Mouse (Mus musculus) heart, postnatal 0 days (tissue): ENCODE results near the gene Tpcn2. TPM values are rescaled to one million over a fixed set of nuclear protein-coding genes. Genes with fewer than 3 reads are reported as not detected.

ENCODE experiments used
- ATAC-seq: fragments of 200-750 bp; cut with Nextera tagmentation; 2 replicates; pipeline ENCODE4 v1.8.0; 2017; ENCODE audit warnings: low read depth, moderate number of reproducible peaks, moderate library complexity; ENCODE audit not compliant: insufficient read depth
- DNase-seq: peaks from one replicate; pipeline ENCODE4 v3.0.0-alpha.2; 2016; ENCODE audit warnings: low spot score
- H3K27ac ChIP-seq: fragments of 300-500 bp; sonication (generic); 2 replicates; pipeline ENCODE4 v1.5.1; 2014; ENCODE audit warnings: low read depth, mild to moderate bottlenecking
- H3K27me3 ChIP-seq: fragments of 300-500 bp; sonication (generic); 2 replicates; pipeline ENCODE4 v1.6.1; 2014; ENCODE audit warnings: low read length, mixed read lengths; ENCODE audit not compliant: control insufficient read depth, insufficient read depth
- H3K36me3 ChIP-seq: fragments of 300-500 bp; sonication (generic); replicated peaks from 2 replicates; pipeline ENCODE4 v1.6.1; 2014; ENCODE audit warnings: low read length, mixed read lengths; ENCODE audit not compliant: control insufficient read depth, insufficient read depth
- H3K4me1 ChIP-seq: fragments of 300-500 bp; sonication (generic); 2 replicates; pipeline ENCODE4 v1.6.1; 2014; ENCODE audit warnings: antibody characterized with exemption; ENCODE audit not compliant: control insufficient read depth, insufficient read depth
- H3K4me2 ChIP-seq: fragments of 300-500 bp; sonication (generic); 2 replicates; pipeline ENCODE4 v1.6.1; 2014; ENCODE audit warnings: low read depth, mild to moderate bottlenecking, low read length, moderate library complexity
- H3K4me3 ChIP-seq: fragments of 300-500 bp; sonication (generic); 2 replicates; pipeline ENCODE4 v1.5.1; 2014; ENCODE audit warnings: low read depth, low read length
- H3K9ac ChIP-seq: fragments of 300-500 bp; sonication (generic); replicated peaks from 2 replicates; pipeline ENCODE4 v1.6.1; 2014; ENCODE audit warnings: low read depth, low read length, mixed read lengths
- H3K9me3 ChIP-seq: fragments of 300-500 bp; sonication (generic); replicated peaks from 2 replicates; pipeline ENCODE4 v1.6.1; 2016; ENCODE audit warnings: low read length; ENCODE audit not compliant: control insufficient read depth
- CTCF ChIP-seq: IDR thresholded peaks from 2 replicates; pipeline ENCODE4 v1.5.1; 2016; ENCODE audit warnings: antibody characterized with exemption, control low read depth, low read depth
- EP300 ChIP-seq: IDR thresholded peaks from 2 replicates; pipeline ENCODE4 v1.6.1; 2016; ENCODE audit warnings: antibody characterized with exemption, low read depth
- WGBS: fragments of 180-500 bp; shearing (Covaris S2); extraction: QIAGEN DNeasy Blood & Tissue Kit; methylation state at CpG from one replicate; pipeline ENCODE4 v1.1.7; 2014; 5-methylcytosine and 5-hydroxymethylcytosine counted together
- polyA plus RNA-seq: library from polyadenylated mRNA; unstranded; fragments of >200 nt; fragmentation: Nextera tagmentation; extraction: Ambion mirVana; gene quantifications from 2 replicates; pipeline ENCODE4 v1.2.1, GENCODE M21; 2015
- total RNA-seq: library from RNA; depleted of rRNA; stranded (reverse); fragments of >200 nt; gene quantifications from 2 replicates; pipeline ENCODE4 v1.2.3, GENCODE M21; 2014; ENCODE audit warnings: low replicate concordance

Gene Tpcn2
- total and polyA plus RNA-seq, 2 experiments from 2014 or later, result 2.7 to 6.1 TPM

- 0 out of 2 replicates have a peak, but pooled peaks cover 6% of the 10 kb centered on the region for H3K9me3 ChIP-seq
- H3K4me1 ChIP-seq, result no peaks in the 10 kb centered on the region
- H3K36me3 ChIP-seq, result no peaks in the 10 kb centered on the region
- peak; percentile 10 for DNase-seq
- H3K27me3 ChIP-seq, result no peaks in the 10 kb centered on the region
- TF ChIP-seq CTCF (peak; percentile 20), EP300 (no peak)
- no peak overlapping the region for H3K9ac ChIP-seq
- no peak for ATAC-seq
- no peak overlapping the region for H3K4me2 ChIP-seq
- no peak overlapping the region for H3K27ac ChIP-seq
- H3K4me3 ChIP-seq, result no peak overlapping the region
These were observed 137.4 kb downstream of the Tpcn2 start for GRCm38 (mm10) chr7:145146252-145146930.

DNA sequence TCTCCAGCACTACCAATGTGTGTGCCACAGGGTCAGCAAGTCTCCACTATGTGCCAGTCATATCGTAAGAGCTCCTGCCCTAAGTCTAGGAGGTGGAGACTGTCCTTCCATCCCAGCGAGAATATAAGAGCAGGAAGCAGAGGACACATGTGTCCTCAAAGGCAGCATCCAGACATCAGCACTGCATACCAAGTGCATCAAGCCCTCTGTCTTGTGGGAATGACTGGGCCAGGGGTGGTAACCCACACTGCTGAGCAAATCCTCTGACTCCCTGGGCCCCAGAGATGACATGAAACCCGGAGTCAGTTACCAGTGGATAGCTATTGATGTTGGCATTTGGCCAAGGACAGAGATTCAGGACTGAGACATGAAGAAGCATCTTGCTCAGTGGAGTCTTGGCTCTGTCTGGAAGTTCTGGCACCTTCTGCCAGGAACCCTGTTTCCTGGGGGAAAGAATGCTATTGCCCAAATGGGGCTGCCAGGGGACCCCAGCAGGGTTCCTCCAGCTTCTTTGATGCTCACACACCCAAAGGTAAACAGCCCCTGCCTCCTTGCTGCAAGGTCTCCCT is 140.2 kb downstream of the Tpcn2 start:
- peaks cover 10% of the 10 kb centered on the region; the same call in 1 of the 2 replicates for H3K9me3 ChIP-seq
- no peak overlapping the region for H3K4me2 ChIP-seq
- no peak overlapping the region for H3K9ac ChIP-seq
- no peaks in the 10 kb centered on the region for H3K27me3 ChIP-seq
- DNase-seq (no peak), ATAC-seq (no peak)
- no peaks in the 10 kb centered on the region for H3K36me3 ChIP-seq
- WGBS, result 50% methylated on average over 3 of the region's 3 CpGs
- no peak overlapping the region for H3K27ac ChIP-seq
- TF ChIP-seq CTCF (no peak), EP300 (no peak)
- no peak overlapping the region for H3K4me3 ChIP-seq
- no peaks in the 10 kb centered on the region for H3K4me1 ChIP-seq

DNA sequence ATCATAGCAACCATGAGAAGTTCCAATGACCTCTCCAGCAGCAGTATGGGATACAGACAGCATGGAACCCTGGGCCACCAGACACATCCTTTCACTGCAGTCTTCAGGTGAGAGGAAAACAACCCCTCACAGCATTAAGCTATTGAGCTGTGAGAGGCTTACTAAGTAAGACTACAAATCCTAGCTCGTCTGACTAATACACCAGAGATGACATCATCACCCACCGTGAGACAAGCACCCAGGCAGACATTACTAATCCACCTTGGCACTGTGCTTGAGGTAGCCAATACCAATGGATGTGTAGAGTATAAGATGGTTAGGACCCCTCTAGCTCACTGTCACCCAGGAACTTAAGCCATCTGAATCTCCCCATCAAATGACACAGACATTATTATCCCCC is 143.2 kb downstream of the Tpcn2 start:
- WGBS, result 28% methylated on average over 2 of the region's 2 CpGs

DNA sequence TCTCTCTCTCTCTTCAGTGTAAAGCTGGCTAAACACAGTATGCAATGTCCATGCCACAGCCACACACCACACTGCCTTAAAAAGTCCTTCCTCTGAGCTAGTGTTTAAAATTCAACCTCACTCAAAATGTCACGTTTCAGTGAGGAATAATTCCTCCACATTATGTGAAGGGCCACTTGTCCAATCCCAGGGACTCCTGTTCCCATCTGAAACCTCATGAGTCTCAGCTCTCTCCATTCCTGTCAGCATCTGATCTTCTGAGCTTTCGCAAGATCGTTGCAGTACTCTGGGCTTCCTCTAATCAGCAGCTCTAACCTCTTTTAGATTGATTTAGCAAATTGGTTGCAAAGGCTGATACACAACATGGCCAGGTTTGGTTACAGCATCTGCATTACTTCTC is 144.2 kb downstream of the Tpcn2 start:
- Histone ChIP-seq H3K9me3 (peaks cover 7% of the 10 kb centered on the region; the same call in 1 of the 2 replicates), H3K9ac (no peak overlapping the region), H3K4me3 (no peak overlapping the region), H3K27me3 (no peaks in the 10 kb centered on the region), H3K36me3 (no peaks in the 10 kb centered on the region), H3K27ac (no peak overlapping the region), H3K4me1 (no peaks in the 10 kb centered on the region), H3K4me2 (no peak overlapping the region)
- ATAC-seq (no peak), DNase-seq (no peak)
- WGBS, result 84% methylated on average over 3 of the region's 3 CpGs
- TF ChIP-seq EP300, result no peak
- TF ChIP-seq CTCF, result no peak

More for the DNA sequence above, 143.2 kb downstream of the Tpcn2 start:
- H3K4me2 ChIP-seq, result no peak overlapping the region
- H3K36me3 ChIP-seq, result no peaks in the 10 kb centered on the region
- TF ChIP-seq EP300 (no peak), CTCF (no peak)
- no peaks in the 10 kb centered on the region for H3K27me3 ChIP-seq
- H3K9me3 ChIP-seq, result peaks cover 7% of the 10 kb centered on the region; the same call in 1 of the 2 replicates
- H3K4me3 ChIP-seq, result no peak overlapping the region
- no peak for ATAC-seq
- no peak overlapping the region for H3K27ac ChIP-seq
- H3K4me1 ChIP-seq, result no peaks in the 10 kb centered on the region
- DNase-seq, result no peak
- H3K9ac ChIP-seq, result no peak overlapping the region

GRCm38 (mm10) chr7:145139100-145139499 is 144.7 kb downstream of the Tpcn2 start:
- H3K4me3 ChIP-seq, result no peak overlapping the region
- no peaks in the 10 kb centered on the region for H3K36me3 ChIP-seq
- H3K27me3 ChIP-seq, result no peaks in the 10 kb centered on the region
- WGBS, result 72% methylated on average over 1 of the region's 1 CpGs
- H3K4me2 ChIP-seq, result no peak overlapping the region
- H3K27ac ChIP-seq, result no peak overlapping the region
- H3K4me1 ChIP-seq, result no peaks in the 10 kb centered on the region
- peaks cover 7% of the 10 kb centered on the region; the same call in 1 of the 2 replicates for H3K9me3 ChIP-seq
- DNase-seq (no peak), ATAC-seq (no peak)
- TF ChIP-seq EP300 (no peak), CTCF (no peak)
- H3K9ac ChIP-seq, result no peak overlapping the region

DNA sequence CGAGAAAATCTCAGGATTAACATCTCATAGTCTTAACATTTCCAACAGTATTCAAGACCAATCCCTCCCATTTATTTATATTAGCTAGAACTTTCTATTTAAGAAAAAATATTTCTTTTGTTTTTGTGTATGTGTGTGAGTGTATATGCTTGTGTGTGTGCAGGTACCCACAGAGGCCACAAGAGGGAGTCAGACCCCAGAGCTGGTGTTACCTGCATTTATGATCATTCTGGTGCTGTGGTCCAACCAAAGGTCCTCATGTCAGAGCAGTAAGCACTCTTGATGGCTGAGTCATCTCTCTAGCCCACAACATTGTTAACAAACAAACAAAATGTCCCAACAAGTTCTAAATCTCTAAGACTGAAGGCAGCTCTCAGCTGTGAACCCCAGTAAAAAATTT is 145.9 kb downstream of the Tpcn2 start:
- no peak overlapping the region for H3K4me2 ChIP-seq
- H3K27ac ChIP-seq, result no peak overlapping the region
- WGBS, result 78% methylated on average over 1 of the region's 1 CpGs
- no peak overlapping the region for H3K9ac ChIP-seq
- H3K9me3 ChIP-seq, result peaks cover 7% of the 10 kb centered on the region; the same call in 1 of the 2 replicates
- no peak for ATAC-seq
- no peak overlapping the region for H3K4me3 ChIP-seq
- DNase-seq, result no peak
- H3K36me3 ChIP-seq, result no peaks in the 10 kb centered on the region
- H3K27me3 ChIP-seq, result no peaks in the 10 kb centered on the region
- no peak for TF ChIP-seq EP300
- TF ChIP-seq CTCF, result peak; percentile 5; the same call in 1 of the 2 replicates
- no peaks in the 10 kb centered on the region for H3K4me1 ChIP-seq
